Mouse (Mus musculus): ENCODE results near the gene Fgfr1op2. TPM values are rescaled to one million over a fixed set of nuclear protein-coding genes. Genes with fewer than 3 reads are reported as not detected.

Gene Fgfr1op2
- total RNA-seq, 2 experiments from 2014 or later: 129 to 205 TPM

DNA sequence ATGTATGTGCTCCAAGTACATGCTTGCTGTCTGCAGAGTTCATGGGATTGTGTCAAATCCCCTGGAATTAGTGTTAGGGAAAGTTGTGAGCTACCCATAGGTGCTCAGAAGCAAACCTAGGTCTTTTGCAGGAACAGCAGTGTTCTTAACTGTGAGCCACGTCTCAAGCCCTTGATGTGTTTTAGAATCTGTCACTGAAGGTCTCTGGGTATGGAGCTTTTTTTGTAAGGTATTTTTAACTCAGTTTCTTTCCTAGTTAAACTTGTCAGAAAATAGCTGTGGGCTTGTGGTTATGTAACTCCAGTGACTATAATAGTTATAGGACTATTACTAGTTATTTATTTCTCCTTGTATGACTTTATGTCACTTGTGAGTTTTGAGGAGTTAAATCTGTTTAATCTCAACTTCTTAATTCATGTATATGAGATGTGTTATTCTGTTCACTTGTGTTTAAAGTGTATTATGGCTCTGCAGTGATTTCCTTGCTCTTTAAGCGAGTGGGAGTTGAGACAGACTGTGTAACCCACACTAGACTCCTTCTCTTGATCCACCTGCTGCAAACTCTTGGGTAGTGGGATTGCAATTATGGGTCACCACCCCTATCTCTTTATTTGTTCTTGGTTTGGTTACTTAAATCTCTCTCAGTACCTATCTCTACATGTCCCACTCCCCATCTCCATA is 6.5 kb downstream of the Fgfr1op2 start:
- ATAC-seq (replicated peaks; ENCODE audit: low FRiP score, low TSS enrichment, poor library complexity, severe bottlenecking): no peak

DNA sequence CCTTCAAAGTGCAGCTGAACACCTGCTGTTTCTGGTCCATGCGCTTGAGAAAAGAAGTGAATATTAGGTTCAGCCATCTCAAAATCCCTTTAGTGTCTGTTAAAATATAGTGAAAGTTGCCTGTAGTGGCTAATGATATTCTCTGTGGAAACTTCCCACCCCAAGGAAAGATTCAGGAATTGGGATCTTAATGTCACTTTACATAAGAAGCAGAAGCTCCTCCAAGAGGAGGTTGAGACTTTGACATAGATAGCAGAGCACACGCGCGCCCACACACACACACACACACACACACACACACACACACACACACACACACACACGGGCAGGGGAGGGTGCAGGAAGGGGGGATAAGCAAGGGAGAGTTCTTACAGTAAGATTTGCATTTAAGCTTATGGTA is 8.1 kb downstream of the Fgfr1op2 start:
- no peak for ATAC-seq (replicated peaks; ENCODE audit: low FRiP score, low TSS enrichment, poor library complexity, severe bottlenecking)

- no peak for ATAC-seq (replicated peaks; ENCODE audit: low FRiP score, low TSS enrichment, poor library complexity, severe bottlenecking)
These were observed 25.6 kb downstream of the Fgfr1op2 start for GRCm38 (mm10) chr6:146602601-146603000.

- no peak for ATAC-seq (replicated peaks; ENCODE audit: low FRiP score, low TSS enrichment, poor library complexity, severe bottlenecking)
These were observed 26.6 kb downstream of the Fgfr1op2 start for GRCm38 (mm10) chr6:146603651-146604050.

GRCm38 (mm10) chr6:146611385-146611784 is 34.4 kb downstream of the Fgfr1op2 start:
- ATAC-seq (replicated peaks; ENCODE audit: low FRiP score, low TSS enrichment, poor library complexity, severe bottlenecking): peak; percentile 91

DNA sequence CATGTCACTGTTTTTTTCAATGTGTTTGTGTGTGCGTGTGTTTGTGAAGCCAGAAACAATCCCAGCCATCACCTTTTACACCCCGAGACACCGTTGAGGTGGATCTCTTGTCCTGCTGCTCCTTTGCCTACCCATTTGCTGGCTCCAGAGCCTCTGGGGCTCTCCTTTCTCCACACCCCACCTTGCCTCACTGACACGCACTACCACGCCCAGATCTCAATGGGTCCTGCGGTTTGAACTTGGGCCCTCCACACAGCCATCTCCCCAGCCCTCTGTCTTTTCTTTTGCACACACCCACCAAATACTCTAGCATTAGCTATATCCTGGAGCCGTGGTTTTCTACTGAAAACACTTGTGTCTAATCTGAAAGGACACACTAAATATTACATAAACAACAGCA is 34.9 kb downstream of the Fgfr1op2 start:
- peak; percentile 77 for ATAC-seq (replicated peaks; ENCODE audit: low FRiP score, low TSS enrichment, poor library complexity, severe bottlenecking)

DNA sequence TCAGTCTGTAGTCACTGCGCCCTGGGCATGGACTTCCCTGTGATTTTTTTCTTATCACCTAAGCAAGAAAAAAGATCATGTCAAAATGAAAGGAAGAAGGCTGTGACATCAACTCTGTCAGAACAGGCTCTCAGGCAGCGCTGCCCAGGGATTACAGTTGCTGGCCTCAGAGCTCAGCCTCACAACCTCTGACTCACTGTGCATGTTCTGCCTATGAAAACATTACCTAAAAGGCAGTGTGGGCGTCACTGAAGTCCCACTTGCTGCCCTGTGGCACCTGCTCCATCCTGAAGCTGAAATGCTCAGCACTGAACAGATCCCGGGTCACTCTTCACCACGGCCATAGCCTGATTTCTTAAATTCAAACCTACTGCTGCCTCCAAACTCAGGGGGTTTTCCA is 35.7 kb downstream of the Fgfr1op2 start:
- ATAC-seq (replicated peaks; ENCODE audit: low FRiP score, low TSS enrichment, poor library complexity, severe bottlenecking): no peak

- ATAC-seq (replicated peaks; ENCODE audit: low FRiP score, low TSS enrichment, poor library complexity, severe bottlenecking): no peak
These were observed 36.9 kb downstream of the Fgfr1op2 start for GRCm38 (mm10) chr6:146613907-146614306.

DNA sequence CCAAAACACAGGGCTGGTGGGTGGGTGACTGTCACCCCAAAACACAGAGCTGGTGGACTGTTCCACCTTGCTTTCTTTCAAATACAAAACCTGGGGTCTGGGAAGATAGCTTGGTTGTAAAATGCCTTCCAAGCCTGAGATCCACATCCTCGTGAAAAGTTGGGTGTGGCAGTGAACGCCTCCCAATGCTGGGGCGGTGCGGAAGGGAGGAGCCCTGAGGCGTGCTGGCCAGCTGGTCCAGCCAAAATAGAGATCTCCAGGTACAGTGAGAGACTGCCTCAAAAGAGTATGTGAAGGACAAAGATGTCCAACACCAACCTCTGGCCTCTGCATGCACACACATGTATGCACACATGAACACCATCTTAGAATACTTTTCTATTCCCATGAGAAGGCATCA is 37.5 kb downstream of the Fgfr1op2 start:
- no peak for ATAC-seq (replicated peaks; ENCODE audit: low FRiP score, low TSS enrichment, poor library complexity, severe bottlenecking)

GRCm38 (mm10) chr6:146615891-146616290 is 38.9 kb downstream of the Fgfr1op2 start:
- ATAC-seq (replicated peaks; ENCODE audit: low FRiP score, low TSS enrichment, poor library complexity, severe bottlenecking): no peak

DNA sequence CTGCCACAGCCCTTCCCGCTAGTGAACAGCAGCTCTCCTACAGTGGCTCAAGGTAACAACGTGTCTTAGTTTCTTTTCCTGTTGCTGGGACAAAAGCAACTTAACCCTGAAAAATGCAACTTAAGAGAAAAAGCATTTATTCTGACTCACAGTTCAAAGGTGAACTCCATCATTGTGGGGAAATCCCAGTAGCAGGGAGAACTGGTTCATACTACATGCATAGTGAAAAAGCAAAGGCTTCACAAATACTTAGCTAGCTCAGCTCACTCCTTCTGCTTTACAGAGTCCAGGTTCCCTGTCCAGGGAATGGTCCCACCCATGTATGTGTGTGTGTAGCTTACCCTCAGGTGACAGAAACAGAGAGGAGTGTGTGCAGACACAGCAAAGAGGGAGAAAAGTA is 39.7 kb downstream of the Fgfr1op2 start:
- ATAC-seq (replicated peaks; ENCODE audit: low FRiP score, low TSS enrichment, poor library complexity, severe bottlenecking): no peak

DNA sequence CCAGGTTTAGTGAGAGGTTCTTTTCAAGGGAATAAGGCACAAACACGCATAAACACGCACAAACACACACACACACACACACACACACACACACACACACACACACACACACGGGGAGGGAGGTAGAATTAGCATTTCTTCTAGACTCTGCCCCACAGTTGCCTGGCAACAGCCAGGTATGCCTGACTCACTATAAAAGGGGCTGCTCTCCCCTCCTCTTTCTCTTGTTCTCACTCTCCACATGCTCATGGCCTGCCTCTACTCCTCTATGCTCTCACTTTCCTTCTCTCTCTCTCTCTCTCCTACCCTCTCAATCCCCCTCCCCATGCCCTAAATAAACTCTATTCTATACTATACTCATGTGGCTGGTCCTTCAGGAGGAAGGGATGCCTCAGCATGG is 51.1 kb downstream of the Fgfr1op2 start:
- ATAC-seq (replicated peaks; ENCODE audit: low FRiP score, low TSS enrichment, poor library complexity, severe bottlenecking): no peak

GRCm38 (mm10) chr6:146629781-146630756 is 53.1 kb downstream of the Fgfr1op2 start:
- peak; percentile 85 for ATAC-seq (replicated peaks; ENCODE audit: low FRiP score, low TSS enrichment, poor library complexity, severe bottlenecking)

GRCm38 (mm10) chr6:146630961-146631360 is 54.0 kb downstream of the Fgfr1op2 start:
- peak; percentile 45 for ATAC-seq (replicated peaks; ENCODE audit: low FRiP score, low TSS enrichment, poor library complexity, severe bottlenecking)

GRCm38 (mm10) chr6:146631847-146632246 is 54.8 kb downstream of the Fgfr1op2 start:
- no peak for ATAC-seq (replicated peaks; ENCODE audit: low FRiP score, low TSS enrichment, poor library complexity, severe bottlenecking)

DNA sequence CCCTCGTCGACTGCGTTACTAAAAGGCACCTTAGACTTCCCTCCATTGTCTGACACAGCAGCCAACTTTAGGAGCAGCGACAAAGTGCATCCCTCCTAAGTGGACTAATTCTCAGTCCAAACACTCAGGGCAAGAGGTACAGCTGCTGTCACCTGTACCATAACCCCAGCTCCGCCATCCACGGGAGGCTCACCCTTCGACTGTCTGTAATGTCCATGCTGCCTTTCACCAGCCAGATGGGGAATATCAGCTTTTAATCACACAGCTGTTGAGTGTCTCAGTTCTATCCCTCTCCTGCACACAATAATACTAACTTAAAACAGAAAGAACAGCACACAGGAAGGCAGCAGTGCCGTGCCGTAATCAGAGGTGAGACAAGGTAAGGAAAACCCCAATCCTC is 55.4 kb downstream of the Fgfr1op2 start:
- ATAC-seq (replicated peaks; ENCODE audit: low FRiP score, low TSS enrichment, poor library complexity, severe bottlenecking): no peak

DNA sequence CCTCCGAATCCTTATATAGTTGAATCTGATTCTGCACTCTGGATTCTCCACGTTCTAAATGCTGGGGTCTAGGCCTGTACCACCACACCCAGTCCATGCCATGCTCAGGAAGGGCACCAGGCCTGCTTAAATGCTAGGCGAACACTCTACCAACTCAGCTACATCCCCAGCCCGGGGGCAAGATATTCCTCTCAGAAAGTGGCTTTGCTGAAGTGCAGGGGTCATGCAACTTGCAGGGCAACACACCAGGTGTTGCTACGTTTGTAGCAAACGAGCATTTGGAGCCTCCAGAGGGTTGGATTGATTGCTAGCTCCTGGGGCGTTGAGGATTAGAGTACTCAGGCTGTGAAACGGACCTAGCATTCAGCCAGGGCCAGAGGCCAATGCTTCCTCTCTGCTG is 56.1 kb downstream of the Fgfr1op2 start:
- no peak for ATAC-seq (replicated peaks; ENCODE audit: low FRiP score, low TSS enrichment, poor library complexity, severe bottlenecking)

DNA sequence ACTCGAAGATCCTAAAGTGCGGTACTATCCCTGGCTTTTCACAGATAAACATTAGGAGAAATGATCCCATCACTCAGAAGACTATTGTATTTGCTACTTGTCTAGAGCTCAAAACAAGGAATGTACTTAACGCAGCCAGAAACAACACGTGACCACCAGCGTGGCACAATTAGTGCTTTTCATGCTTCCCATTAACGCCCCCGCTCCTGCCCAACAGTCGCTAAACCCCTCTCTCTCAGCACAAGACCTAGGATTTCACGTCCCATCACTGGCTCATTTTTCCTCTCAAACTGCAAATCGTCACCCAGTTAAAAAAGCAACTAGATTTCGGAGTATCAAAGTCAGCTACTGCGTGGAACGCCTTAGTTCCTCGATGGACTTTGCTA is 56.6 kb downstream of the Fgfr1op2 start:
- 0 out of 2 replicates have a peak, but pooled peaks have one; percentile 24 for ATAC-seq (replicated peaks; ENCODE audit: low FRiP score, low TSS enrichment, poor library complexity, severe bottlenecking)

- peak; percentile 14 for ATAC-seq (replicated peaks; ENCODE audit: low FRiP score, low TSS enrichment, poor library complexity, severe bottlenecking)
These were observed 57.2 kb downstream of the Fgfr1op2 start for GRCm38 (mm10) chr6:146634015-146634722.

Measured in megakaryocyte-erythroid progenitor cell, adult 5-6 weeks (primary cell).